Mouse (Mus musculus) right cerebral cortex, postnatal 36 days (tissue): ENCODE data around the gene Ccdc73.

Source experiments
- DNase-seq, 2 experiments: peaks; one replicate each; pipeline ENCODE4 v3.0.0; 2022; ENCODE audit warnings: low spot score in 2 of 2, mixed read lengths in 1 of 2

Gene Ccdc73

DNA sequence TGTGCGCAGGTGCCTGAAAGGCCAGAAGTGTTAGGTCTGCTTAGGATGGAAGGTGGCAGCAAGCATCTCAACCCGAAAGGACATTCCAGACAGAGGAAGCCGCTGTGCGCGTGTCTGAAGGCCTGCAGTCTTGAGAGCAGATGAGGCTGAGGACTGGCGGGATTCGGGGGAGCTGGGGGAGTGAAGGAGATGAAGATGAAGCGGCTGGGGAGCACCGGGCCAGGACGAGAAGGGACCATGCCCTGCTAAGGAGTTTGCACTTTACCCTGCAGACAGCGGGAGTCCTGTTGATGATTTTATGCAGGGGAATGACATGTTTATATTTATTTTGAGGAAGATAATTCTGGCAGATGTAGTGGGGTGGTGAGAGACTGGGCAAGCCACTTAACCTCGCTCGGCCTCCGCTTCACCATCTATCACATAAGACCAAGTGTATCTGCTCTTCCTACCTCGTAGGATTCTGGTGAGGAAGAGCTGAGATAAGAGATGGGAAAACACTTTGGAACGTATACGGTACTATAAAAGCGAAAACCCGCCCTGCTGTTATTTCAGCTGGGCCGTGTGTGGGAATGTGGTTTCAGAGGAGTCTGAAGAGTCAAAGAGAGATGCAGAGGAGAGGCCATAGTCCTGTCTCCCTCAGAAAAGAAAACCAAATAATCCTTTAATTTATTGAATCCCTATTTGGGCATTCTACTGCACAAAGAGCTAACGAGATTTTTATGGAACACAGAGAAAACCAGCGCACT lies 159.5 kb downstream of the Ccdc73 start:
- no peak for DNase-seq

DNA sequence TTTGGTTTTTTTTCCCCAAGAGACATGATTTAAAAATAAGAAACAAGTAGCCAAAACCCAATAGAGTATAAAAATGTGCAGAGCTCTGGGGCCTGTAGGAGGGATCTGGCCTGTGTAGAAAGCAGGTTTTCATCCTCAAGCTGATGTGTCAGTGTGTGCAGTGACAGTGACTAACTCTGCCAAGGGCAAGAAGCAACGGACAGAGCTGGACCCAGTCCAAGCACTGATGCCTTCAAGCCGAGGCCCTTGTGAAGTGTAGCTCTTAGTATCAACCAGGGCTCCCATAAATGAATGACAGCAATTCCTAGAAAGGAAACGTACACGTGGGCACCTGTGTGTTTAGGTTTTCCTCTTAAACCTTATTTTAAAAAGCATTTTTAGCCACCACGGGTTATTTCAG lies 161.2 kb downstream of the Ccdc73 start:
- DNase-seq: no peak

DNA sequence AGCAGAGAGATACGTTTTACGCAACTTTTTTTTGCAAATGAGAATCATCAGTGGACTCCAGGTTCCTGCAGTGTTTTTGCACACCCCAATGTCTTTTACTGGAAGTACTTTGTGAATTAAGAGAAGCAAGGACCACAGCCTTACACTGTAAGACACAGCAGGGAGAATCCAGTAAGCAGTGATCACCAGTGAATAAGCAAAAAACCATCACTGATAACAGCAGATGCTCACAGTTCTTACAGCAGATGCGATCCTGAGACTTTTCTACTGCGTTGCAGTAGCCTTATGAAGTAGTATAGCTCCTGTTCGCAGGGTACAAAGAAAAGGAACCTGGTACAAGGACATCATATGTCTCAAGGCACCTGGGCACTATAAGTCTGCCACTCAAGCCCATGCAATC lies 162.9 kb downstream of the Ccdc73 start:
- no peak for DNase-seq

DNA sequence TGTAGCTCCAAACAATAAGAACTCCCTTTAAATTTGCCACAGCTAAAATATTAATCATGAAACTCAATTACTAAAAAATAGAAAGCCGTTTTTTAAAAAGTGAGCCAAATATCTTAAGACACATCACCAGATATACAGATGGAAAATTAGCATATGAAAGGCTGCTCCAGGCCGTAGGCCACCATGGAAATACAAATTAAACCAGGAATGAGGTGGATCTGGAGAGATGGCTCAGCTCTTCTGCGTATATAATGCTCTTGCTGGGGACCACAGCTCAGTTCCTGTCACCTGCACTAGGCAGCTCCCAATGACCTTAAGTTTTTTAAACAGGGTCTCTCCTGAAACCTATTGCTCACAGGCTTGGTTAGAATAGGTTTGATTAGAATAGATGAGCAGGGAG lies 166.5 kb downstream of the Ccdc73 start:
- no peak for DNase-seq

DNA sequence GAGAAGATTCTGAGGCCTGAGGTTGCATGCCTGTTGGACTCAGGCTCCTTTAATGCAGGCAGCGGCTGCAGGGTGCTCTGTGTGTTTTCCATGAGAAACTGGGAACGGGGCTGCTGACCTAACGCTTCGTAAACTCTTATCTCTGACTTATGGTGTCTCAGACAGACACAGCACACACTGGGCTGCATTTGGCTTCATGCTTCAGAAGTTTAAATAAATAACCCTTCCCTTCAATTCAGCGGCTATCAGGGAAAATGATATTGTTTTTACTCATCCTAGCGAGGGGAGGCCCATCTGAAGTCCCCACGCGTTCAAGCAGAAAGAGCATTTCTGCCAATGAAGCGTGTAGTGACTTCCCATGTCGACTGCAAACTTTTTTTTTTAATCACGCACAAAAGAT lies 168.4 kb downstream of the Ccdc73 start:
- no peak for DNase-seq

DNA sequence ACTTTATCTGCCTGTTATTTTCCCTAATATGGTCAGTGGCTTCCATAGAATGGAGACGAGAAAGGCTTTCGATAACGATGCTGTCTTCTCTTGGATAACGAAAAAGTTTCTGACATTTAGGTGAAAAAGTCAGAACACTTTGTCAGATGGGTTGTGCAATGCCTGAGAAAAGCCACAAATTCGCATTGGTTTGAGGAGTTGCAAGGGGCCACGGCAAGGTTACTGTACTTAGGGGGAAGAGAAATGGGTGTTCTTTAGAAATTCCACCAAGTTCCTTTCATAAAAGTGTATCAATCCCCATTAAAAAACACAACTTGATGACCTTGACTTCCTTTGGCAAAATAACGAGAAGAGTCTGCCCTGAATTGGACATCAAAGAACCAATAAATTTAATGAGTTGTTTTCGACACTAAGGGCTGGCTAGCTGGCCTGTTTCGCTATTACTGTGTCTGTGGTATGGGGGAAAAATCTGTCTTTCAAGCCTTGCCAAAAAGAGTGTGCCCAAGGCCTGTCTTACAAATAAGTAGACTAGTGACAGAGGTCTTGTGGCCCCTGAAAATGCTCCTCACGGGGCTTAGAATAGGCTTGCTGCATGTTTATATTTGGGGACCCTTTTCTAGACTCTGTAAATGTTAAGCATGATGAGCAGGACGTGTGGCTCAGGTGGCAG lies 168.9 kb downstream of the Ccdc73 start:
- DNase-seq: no peak

DNA sequence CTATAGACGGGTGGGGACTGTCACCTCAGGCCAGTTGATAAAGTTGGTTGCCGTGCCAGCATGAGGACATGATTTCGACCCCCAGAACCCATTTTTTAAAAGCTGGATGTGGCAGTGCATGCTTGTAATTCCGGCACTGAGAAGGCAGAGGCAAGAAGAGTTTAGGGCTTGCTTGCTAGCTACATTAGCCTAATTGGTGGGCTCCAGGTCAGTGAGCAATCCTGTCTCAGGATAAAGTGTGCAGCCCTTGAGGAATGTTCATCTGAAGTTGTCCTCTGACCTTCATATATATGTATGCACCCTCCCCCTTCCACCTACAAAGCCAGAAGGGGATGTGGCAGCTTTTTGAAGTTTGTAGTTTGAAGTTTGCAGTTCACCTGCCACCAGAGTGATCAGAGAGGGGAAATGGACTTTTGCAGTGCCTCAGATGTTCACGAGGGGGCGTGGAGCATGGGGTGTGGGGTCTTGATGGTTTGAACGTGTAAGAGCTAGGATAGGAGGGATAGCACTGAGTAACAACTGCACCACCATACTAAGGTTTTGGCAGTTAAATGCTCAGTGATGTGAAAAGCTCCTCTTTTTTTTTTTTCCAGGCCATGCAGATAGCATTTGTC lies 170.5 kb downstream of the Ccdc73 start:
- DNase-seq: no peak

DNA sequence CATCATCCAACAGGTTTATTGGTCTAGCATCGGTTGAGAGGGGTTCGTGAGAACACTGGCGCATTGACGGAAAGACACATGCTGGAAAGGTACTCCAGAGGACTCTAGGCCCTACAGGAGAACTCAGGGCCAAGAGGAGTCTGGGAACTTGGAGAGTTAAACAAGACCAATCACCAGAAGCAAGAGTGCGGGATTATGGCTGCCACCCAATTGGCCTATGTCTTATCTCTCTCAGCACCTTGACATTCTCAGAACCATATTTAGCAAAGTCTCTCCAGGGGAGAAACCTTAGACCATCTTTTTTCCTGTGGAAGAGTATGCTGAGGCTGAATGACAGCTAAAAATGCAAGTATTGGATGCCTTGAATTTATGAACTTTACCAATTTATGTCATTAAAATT lies 171.3 kb downstream of the Ccdc73 start:
- DNase-seq: no peak

DNA sequence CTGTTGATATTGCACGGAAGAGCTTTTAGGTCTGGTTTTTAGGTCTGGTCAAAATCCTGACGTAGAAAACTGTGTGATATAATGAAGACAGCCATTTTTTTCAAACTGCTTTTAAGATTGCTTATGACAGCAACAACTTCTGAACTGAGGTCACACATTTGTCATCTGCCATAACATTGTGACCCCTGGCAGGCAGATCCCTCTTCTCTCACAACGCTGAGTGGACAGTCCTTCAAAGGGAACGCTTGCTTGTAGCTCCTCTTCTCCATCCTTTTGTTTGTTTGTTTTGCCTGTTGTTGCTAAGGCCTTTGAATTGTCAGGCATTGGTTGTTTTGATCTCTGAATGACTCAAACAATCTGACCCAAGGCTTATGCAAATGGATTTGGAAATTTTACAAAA lies 173.3 kb downstream of the Ccdc73 start:
- no peak for DNase-seq

DNA sequence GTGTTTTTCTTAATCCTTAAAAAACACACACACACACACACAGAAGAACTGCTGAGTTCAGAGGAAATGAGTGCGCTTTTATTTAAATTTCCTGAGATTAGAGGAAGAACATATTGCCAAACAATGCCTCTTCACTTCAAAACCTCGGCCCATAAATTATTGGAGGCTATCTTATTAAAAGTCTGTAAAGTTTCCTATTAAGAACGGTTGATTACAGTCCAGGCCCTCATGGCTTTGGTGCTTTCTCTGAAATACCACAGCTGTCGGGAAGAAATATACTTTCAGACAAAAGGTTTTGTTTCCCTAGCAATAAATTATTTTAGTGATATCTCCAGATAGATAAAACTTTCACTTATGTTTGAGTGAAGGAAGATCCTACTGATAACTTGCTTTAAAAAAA lies 175.5 kb downstream of the Ccdc73 start:
- no peak for DNase-seq

DNA sequence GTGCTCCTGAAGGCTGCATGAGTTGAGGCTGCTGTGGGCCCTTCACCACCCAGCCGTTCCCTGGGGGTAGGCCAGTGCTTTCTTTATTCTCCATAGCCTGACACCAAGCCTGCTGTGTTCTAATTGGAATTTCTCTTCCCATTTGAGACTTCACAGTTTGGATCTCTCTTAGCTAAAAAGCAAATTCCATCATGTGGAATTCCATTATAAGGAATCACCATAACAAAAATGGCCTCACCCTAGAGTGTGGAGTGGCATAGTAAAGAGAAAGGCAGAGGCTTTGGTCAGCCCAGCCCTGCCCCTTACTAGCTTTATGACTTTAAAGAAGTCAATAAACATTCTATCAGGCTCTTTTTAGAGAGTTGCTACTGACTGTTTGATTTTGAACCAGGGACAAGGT lies 180.7 kb downstream of the Ccdc73 start:
- no peak for DNase-seq

DNA sequence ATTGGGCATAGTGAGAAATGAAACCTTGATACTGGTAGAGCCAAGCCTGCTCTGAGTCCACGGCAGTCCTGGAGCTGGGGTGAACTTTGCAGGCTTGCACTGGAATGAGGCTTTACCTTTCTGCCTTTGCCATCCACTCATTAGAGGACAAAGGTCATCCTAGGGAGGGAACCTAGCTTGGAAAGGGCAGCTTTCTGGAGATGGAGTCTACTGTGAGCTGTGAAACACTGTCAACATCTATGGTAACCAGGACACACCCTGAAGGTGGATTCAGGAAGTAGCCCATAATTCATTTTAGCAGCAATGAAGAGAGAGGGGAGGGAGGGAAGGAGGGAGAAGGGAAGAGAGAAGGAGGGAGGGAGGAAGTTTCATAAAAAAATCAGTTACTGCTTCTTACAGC lies 187.9 kb downstream of the Ccdc73 start:
- DNase-seq: no peak

DNA sequence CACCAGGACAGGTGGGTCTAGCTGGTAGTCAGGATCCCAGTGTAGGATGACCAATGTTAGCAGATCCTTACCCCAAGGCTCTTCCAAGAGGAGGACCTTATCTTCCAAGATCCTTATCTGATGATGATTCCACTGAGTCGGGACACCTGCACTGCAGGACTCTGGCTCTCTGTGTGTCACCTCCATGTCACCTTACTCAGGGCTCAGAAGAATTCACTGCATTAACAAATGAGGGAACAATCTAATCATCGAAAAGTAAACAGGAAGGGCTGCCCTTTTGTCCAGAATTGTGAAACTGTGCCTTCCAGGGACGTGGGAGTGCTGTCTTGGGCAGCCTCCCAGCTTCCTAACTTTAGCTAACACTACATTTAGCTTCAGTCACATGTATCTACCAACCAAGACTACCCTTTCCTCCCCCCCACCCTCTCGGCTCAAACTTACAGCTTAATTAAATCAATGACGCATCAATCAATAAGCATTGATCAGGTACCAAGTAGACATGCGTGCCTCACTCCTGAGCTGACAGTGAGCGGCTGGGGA lies 191.0 kb downstream of the Ccdc73 start:
- DNase-seq: peak; percentile 3 to 10

DNA sequence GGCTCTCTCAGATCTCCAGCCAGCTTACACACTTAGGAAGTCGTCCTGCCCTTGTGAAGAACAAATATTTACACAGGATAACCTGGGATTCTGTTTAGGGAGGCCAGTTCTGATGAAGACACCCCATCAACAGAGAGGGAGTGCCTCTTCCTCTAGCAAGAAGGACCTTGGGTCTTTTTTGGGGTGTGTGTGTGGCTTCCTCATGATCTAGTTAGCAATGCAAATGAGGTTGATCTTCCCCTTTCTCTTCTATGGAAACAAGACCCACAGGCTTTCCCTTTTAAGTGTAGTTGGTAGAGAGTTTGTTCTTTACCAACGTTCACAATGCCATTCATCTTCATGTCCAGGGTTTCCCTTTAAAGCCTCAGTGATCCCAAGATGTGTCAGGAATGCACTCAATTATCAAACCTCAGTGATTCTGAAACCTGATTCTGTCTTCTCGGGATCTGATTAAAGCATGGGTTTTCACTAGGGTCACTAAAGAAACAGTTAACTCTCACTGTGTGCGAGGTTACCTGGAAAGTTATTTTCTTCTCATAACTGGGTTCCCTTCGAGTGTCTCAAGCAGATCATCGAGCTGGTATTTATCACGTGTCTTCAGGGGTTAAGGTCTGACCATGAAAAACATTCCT lies 195.3 kb downstream of the Ccdc73 start:
- DNase-seq: no peak
